Mouse (Mus musculus): ENCODE results near the gene Chdh. TPM values are rescaled to one million over a fixed set of nuclear protein-coding genes. Genes with fewer than 3 reads are reported as not detected.

The Chdh gene
- 0.67 and 1.3 TPM in 2 replicates for polyA plus RNA-seq (2011; ENCODE audit: insufficient read depth, insufficient read length, low read depth, missing spikeins)

DNA sequence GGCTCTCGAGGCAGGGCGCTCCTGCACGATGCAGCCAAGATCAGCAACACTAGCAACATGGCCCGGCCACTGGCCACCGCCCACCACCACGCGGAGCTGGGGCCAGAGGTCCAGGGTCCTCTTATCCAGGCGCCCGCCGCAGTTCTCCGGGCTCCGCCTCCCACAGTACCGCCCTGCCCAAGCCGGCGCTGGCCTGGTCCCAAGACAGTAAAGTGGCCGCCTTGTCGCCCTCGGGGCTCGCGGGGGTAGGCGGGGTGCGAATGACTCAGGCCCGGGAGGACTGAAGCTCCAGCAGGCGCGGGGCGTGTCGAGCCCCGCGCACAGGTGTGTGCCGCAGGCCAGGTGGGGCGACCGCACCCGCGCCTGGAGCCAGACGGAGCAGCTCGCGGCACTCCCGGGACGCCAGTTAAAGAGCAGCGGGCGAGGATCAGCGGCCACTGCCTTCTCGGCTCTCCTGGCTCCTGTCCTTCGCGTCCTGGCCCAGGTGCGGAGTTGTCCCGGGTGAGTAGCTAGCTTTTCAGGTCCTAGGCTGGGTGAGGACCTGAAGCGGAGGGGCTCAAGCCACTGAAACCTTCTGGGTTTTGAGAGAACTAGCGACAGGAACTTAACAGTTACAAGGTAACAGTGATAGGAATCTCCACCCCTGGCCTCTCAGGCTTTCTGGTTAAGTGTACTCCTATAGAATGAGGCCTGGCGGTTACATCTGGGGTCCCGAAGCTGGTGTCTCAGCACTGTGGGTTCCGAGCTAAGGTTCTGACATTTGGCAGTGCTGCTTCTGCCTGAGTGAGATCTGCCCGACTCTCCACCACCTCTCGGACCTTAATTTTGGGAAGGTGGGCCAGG, at the start of gene Chdh, which contains the start of gene Il17rb:
TSS of gene Chdh (plus strand) at position 291 of the 843 bp plus-strand sequence.
TSS of gene Il17rb (minus strand) at position 164 of the 843 bp plus-strand sequence.
- no peaks in the 10 kb centered on the region for H3K27me3 ChIP-seq (ENCODE audit: control insufficient read depth, insufficient read depth, low read length, poor library complexity, severe bottlenecking)

DNA sequence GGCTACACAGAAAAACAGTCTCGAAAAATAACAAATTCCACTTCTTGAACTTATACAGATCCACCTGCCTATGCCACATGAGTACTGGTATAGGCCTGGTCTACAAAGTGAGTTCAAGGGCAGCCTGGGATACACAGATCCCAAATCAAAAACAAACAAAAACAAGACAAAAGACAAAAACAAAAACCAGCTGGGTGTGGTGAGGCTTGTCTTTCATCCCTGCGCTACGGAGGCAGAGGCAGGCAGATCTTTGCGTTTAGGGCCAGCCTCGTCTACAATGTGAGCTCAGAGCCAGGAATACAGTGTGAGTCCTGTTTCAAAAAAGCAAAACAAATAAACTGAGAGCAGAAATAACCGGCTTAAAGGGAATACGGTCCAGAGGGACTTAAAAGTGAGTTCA, 41.2 kb upstream of the Chdh start:
- Histone ChIP-seq H3K4me3 (ENCODE audit: low read depth, low read length) (peak overlapping the region; percentile 80), H3K27me3 (ENCODE audit: control insufficient read depth, insufficient read depth, low read length, poor library complexity, severe bottlenecking) (no peaks in the 10 kb centered on the region), H3K4me1 (ENCODE audit: control insufficient read depth, insufficient read depth, low read length) (no peaks in the 10 kb centered on the region), H3K9me3 (replicated peaks; ENCODE audit: control insufficient read depth, insufficient read depth, low read length, poor library complexity, severe bottlenecking) (no peaks in the 10 kb centered on the region), H3K9ac (ENCODE audit: low read depth, poor library complexity, severe bottlenecking) (peak overlapping the region; percentile 44), H3K27ac (ENCODE audit: insufficient read depth, low read length) (peak overlapping the region; percentile 81), H3K36me3 (ENCODE audit: control insufficient read depth, insufficient read depth, low read length, poor library complexity, severe bottlenecking) (peaks cover 5% of the 10 kb centered on the region; the same call in 1 of the 2 replicates)
- TF ChIP-seq CTCF (IDR thresholded peaks at IDR 0.05; ENCODE audit: low read depth, low read length): no peak
- TF ChIP-seq POLR2A (IDR thresholded peaks at IDR 0.05; ENCODE audit: insufficient read depth, low read length): no peak
- TF ChIP-seq EP300 (IDR thresholded peaks at IDR 0.05; ENCODE audit: insufficient read depth, low read depth, low read length): no peak

More for the DNA sequence above, at the start of gene Chdh, which contains the start of gene Il17rb:
- 0 out of 2 replicates have a peak within 1 kb of the TSS, but pooled peaks have one; percentile 6 for H3K9ac ChIP-seq (ENCODE audit: low read depth, poor library complexity, severe bottlenecking)
- no peaks in the 10 kb centered on the region for H3K36me3 ChIP-seq (ENCODE audit: control insufficient read depth, insufficient read depth, low read length, poor library complexity, severe bottlenecking)
- H3K9me3 ChIP-seq (replicated peaks; ENCODE audit: control insufficient read depth, insufficient read depth, low read length, poor library complexity, severe bottlenecking): no peaks in the 10 kb centered on the region
- H3K4me1 ChIP-seq (ENCODE audit: control insufficient read depth, insufficient read depth, low read length): no peaks in the 10 kb centered on the region
- H3K27ac ChIP-seq (ENCODE audit: insufficient read depth, low read length): no peak within 1 kb of the TSS
- peak within 1 kb of the TSS; percentile 21 for H3K4me3 ChIP-seq (ENCODE audit: low read depth, low read length)
- TF ChIP-seq CTCF (IDR thresholded peaks at IDR 0.05; ENCODE audit: low read depth, low read length) (no peak), POLR2A (IDR thresholded peaks at IDR 0.05; ENCODE audit: insufficient read depth, low read length) (no peak), EP300 (IDR thresholded peaks at IDR 0.05; ENCODE audit: insufficient read depth, low read depth, low read length) (no peak)

DNA sequence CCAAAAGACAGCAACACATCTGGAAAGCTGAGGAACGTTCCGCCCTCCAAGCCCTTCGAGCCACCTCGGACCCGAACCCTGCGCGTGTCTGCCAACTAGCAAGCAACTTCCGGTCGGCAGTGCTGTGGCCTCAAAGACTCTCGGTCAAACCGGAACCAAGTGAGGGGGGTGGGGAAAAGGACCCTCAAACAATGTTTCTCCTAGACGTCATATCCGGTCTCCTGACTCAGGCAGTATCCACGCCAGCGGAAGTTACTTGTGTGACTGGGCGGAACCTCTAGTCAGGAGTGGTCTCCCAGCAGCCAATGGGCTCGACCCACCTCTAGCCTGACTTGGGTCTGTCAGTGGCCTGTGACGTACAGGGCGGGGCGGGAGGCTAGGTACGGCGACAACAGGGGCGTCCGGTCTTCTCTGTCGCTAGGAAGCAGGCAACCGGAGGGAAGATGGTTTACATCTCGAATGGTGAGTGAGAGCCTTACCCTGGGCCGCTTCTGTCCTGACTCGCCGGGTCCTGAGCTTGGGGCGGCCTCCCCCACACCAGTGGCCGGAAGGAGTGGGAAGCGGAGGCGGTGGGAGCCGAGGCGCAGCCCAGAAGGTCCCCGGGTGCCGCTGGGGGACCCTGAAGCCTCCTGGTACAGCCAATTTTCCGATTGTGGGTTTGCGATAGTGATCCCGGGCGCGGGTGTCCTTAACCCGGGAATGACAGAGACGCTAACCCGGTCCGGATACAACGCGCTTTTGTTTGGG, 40.6 kb upstream of the Chdh start, which contains the start of gene Selenok:
TSS of gene Selenok (plus strand) at position 234 of the 747 bp plus-strand sequence.
- TF ChIP-seq EP300 (IDR thresholded peaks at IDR 0.05; ENCODE audit: insufficient read depth, low read depth, low read length) (no peak), POLR2A (IDR thresholded peaks at IDR 0.05; ENCODE audit: insufficient read depth, low read length) (peak; percentile 35)
- Histone ChIP-seq H3K9me3 (replicated peaks; ENCODE audit: control insufficient read depth, insufficient read depth, low read length, poor library complexity, severe bottlenecking) (no peaks in the 10 kb centered on the region), H3K27ac (ENCODE audit: insufficient read depth, low read length) (peak within 1 kb of the TSS; percentile 81), H3K9ac (ENCODE audit: low read depth, poor library complexity, severe bottlenecking) (peak within 1 kb of the TSS; percentile 80), H3K36me3 (ENCODE audit: control insufficient read depth, insufficient read depth, low read length, poor library complexity, severe bottlenecking) (peaks cover 6% of the 10 kb centered on the region; the same call in 1 of the 2 replicates), H3K4me3 (ENCODE audit: low read depth, low read length) (peak within 1 kb of the TSS; percentile 88), H3K27me3 (ENCODE audit: control insufficient read depth, insufficient read depth, low read length, poor library complexity, severe bottlenecking) (no peaks in the 10 kb centered on the region), H3K4me1 (ENCODE audit: control insufficient read depth, insufficient read depth, low read length) (no peaks in the 10 kb centered on the region)

DNA sequence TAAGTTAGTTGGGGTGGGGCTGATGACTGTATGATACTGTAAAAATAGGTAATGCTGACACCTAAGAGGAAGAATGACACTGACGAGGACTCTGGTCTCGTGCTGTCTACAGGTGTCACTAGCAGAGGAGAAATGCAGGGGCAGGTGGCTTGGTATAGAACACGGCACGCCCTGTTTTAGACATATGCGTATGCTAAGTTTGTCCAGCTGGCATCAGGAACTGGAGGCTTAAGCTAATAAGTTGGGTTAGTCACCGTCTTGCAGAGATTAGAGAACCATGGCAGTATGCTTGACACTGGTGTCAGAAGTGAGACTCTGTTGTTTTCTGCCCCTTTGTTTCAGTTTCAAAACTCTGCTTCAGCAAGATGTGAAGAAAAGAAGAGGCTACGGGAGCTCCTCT, 37.4 kb upstream of the Chdh start:
- Histone ChIP-seq H3K4me3 (ENCODE audit: low read depth, low read length) (no peak overlapping the region), H3K27ac (ENCODE audit: insufficient read depth, low read length) (no peak overlapping the region), H3K27me3 (ENCODE audit: control insufficient read depth, insufficient read depth, low read length, poor library complexity, severe bottlenecking) (no peaks in the 10 kb centered on the region), H3K9ac (ENCODE audit: low read depth, poor library complexity, severe bottlenecking) (no peak overlapping the region), H3K4me1 (ENCODE audit: control insufficient read depth, insufficient read depth, low read length) (no peaks in the 10 kb centered on the region), H3K36me3 (ENCODE audit: control insufficient read depth, insufficient read depth, low read length, poor library complexity, severe bottlenecking) (peaks cover 11% of the 10 kb centered on the region), H3K9me3 (replicated peaks; ENCODE audit: control insufficient read depth, insufficient read depth, low read length, poor library complexity, severe bottlenecking) (no peaks in the 10 kb centered on the region)
- TF ChIP-seq EP300 (IDR thresholded peaks at IDR 0.05; ENCODE audit: insufficient read depth, low read depth, low read length) (no peak), POLR2A (IDR thresholded peaks at IDR 0.05; ENCODE audit: insufficient read depth, low read length) (no peak), CTCF (IDR thresholded peaks at IDR 0.05; ENCODE audit: low read depth, low read length) (no peak)

DNA sequence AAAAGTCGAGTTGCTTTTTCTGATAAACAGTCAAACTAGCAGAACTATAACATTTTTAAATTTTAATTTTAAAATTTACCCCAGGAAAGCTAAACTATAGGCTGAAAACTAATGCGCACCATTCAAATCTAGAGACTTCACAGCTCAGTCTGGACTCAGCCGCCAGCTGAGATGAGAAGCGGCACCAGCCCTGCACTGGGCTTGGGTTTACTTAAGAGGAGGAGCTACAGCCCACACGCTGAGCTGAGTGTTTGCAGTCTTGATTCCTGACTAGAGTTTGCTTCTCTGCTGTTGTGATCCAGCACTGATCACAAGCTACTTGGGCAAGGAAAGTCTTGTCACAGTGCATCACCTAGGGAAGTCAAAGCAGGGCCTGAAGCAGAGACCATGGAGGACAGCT, 36.8 kb upstream of the Chdh start:
- peaks cover 11% of the 10 kb centered on the region for H3K36me3 ChIP-seq (ENCODE audit: control insufficient read depth, insufficient read depth, low read length, poor library complexity, severe bottlenecking)
- no peaks in the 10 kb centered on the region for H3K9me3 ChIP-seq (replicated peaks; ENCODE audit: control insufficient read depth, insufficient read depth, low read length, poor library complexity, severe bottlenecking)
- no peaks in the 10 kb centered on the region for H3K27me3 ChIP-seq (ENCODE audit: control insufficient read depth, insufficient read depth, low read length, poor library complexity, severe bottlenecking)
- no peak overlapping the region for H3K27ac ChIP-seq (ENCODE audit: insufficient read depth, low read length)
- H3K4me3 ChIP-seq (ENCODE audit: low read depth, low read length): no peak overlapping the region
- TF ChIP-seq EP300 (IDR thresholded peaks at IDR 0.05; ENCODE audit: insufficient read depth, low read depth, low read length) (no peak), CTCF (IDR thresholded peaks at IDR 0.05; ENCODE audit: low read depth, low read length) (no peak), POLR2A (IDR thresholded peaks at IDR 0.05; ENCODE audit: insufficient read depth, low read length) (no peak)
- H3K4me1 ChIP-seq (ENCODE audit: control insufficient read depth, insufficient read depth, low read length): no peaks in the 10 kb centered on the region
- no peak overlapping the region for H3K9ac ChIP-seq (ENCODE audit: low read depth, poor library complexity, severe bottlenecking)

Measured in ES-Bruce4 (cell line).